Mouse (Mus musculus) liver, postnatal 0 days (tissue): ENCODE data around the gene Vwa3b.
"Not testable (repeated sequence)": the region's sequence is repeated elsewhere in the genome, so short reads cannot be mapped to it uniquely, and the experiment has no call there.

Experiments
- CTCF ChIP-seq: sonication (generic); IDR thresholded peaks from 2 replicates; pipeline ENCODE4 v1.5.1; 2016; ENCODE audit warnings: antibody characterized with exemption, low read depth
- EP300 ChIP-seq: IDR thresholded peaks from 2 replicates; pipeline ENCODE4 v1.6.1; 2016; ENCODE audit warnings: antibody characterized with exemption, low read depth, mild to moderate bottlenecking

- not testable (repeated sequence) for TF ChIP-seq CTCF, EP300
These were observed 19.9 kb upstream of the Vwa3b start for GRCm38 (mm10) chr1:37006529-37006928.
